Mouse (Mus musculus): ENCODE measurements around the gene Gpnmb. TPM values are rescaled to one million over a fixed set of nuclear protein-coding genes. Genes with fewer than 3 reads are reported as not detected.

The Gpnmb gene
- total and polyA plus RNA-seq, 2 experiments from 2014 or later, result 4.0 to 13.7 TPM

DNA sequence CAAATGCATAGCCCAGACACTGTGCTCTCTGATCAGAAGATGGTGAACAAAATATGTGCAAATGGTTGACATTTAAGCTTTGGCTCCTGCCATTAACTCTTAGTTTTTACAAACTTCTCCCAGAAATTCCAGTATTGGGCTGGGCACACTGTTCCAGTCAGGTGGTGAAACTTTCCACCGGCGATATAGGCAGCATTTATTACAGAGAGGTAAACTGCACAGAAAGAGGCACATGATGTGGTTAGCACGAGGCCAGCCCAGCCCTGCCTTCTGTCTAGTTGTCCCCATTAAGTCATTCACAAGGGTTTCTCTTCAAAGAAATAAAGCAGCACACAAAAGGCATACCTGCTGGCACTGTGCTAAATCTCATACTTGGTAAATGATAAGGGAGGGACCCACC, 7.6 kb upstream of the Gpnmb start:
- ATAC-seq (ENCODE audit: insufficient read depth, low read depth) (no peak), DNase-seq (ENCODE audit: low spot score) (no peak)
- Histone ChIP-seq H3K27me3 (ENCODE audit: control insufficient read depth, insufficient read depth, low read length) (no peaks in the 10 kb centered on the region), H3K9me3 (replicated peaks; ENCODE audit: control insufficient read depth, low read length) (no peaks in the 10 kb centered on the region), H3K4me3 (ENCODE audit: low read depth, low read length) (no peak overlapping the region), H3K27ac (ENCODE audit: low read depth) (no peak overlapping the region), H3K4me1 (ENCODE audit: control insufficient read depth, insufficient read depth) (no peaks in the 10 kb centered on the region), H3K36me3 (replicated peaks; ENCODE audit: control insufficient read depth, insufficient read depth, low read length) (no peaks in the 10 kb centered on the region), H3K4me2 (ENCODE audit: low read depth, low read length) (no peak overlapping the region), H3K9ac (replicated peaks; ENCODE audit: low read depth, low read length) (no peak overlapping the region)
- TF ChIP-seq EP300 (IDR thresholded peaks at IDR 0.05; ENCODE audit: low read depth) (no peak), CTCF (IDR thresholded peaks at IDR 0.05; ENCODE audit: low read depth) (no peak)
- WGBS, result 79% methylated on average over 3 of the region's 3 CpGs

DNA sequence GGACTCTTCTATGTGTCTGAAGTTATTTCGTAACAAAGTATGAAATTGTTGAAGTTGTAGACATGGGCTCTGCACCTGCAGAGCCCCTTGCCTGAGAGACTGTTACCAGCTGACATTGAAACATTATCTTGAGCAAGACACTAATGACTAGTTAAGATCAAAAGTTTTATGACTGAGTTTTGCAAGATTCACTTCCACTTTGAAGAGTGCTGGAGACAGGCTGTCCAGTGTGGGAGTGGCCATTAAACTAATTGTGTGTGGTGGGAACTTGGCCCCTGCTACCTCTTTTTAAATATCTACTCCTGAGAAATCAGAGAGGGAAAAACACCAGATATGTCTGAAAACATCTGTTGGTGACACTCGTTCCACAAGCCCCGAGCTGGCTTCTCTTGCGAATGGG, 5.1 kb upstream of the Gpnmb start:
- Histone ChIP-seq H3K27me3 (ENCODE audit: control insufficient read depth, insufficient read depth, low read length) (no peaks in the 10 kb centered on the region), H3K4me2 (ENCODE audit: low read depth, low read length) (no peak overlapping the region), H3K4me1 (ENCODE audit: control insufficient read depth, insufficient read depth) (no peaks in the 10 kb centered on the region), H3K36me3 (replicated peaks; ENCODE audit: control insufficient read depth, insufficient read depth, low read length) (no peaks in the 10 kb centered on the region), H3K9me3 (replicated peaks; ENCODE audit: control insufficient read depth, low read length) (no peaks in the 10 kb centered on the region), H3K9ac (replicated peaks; ENCODE audit: low read depth, low read length) (no peak overlapping the region), H3K27ac (ENCODE audit: low read depth) (no peak overlapping the region), H3K4me3 (ENCODE audit: low read depth, low read length) (no peak overlapping the region)
- ATAC-seq (ENCODE audit: insufficient read depth, low read depth) (no peak), DNase-seq (ENCODE audit: low spot score) (no peak)
- WGBS, result 72% methylated on average over 4 of the region's 4 CpGs
- no peak for TF ChIP-seq CTCF (IDR thresholded peaks at IDR 0.05; ENCODE audit: low read depth)
- TF ChIP-seq EP300 (IDR thresholded peaks at IDR 0.05; ENCODE audit: low read depth), result no peak

DNA sequence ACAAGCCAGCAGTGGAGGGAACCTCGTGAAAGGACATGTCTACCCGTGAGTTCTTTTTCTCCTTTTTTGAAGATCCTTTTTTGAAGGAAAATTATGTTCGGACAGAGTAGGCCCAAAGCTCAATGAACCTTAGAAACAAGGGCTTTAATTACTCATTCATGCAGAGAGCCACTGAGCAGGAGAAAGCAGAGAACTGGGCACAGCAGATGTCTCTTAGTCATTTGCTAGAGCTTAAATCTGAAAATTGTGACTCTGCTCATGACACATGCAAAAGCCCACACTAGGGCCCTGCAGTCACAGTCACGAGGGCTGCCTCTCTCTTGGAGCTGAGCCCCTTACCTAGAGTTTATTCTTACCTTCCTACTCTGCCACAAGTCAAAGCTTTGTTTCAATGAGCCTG, 3.6 kb upstream of the Gpnmb start:
- 76% methylated on average over 4 of the region's 4 CpGs for WGBS
- DNase-seq (ENCODE audit: low spot score) (no peak), ATAC-seq (ENCODE audit: insufficient read depth, low read depth) (no peak)
- H3K4me2 ChIP-seq (ENCODE audit: low read depth, low read length), result no peak overlapping the region
- H3K27ac ChIP-seq (ENCODE audit: low read depth), result no peak overlapping the region
- H3K36me3 ChIP-seq (replicated peaks; ENCODE audit: control insufficient read depth, insufficient read depth, low read length), result no peaks in the 10 kb centered on the region
- H3K9me3 ChIP-seq (replicated peaks; ENCODE audit: control insufficient read depth, low read length), result no peaks in the 10 kb centered on the region
- 0 out of 2 replicates have a peak, but pooled peaks cover 5% of the 10 kb centered on the region for H3K27me3 ChIP-seq (ENCODE audit: control insufficient read depth, insufficient read depth, low read length)
- TF ChIP-seq EP300 (IDR thresholded peaks at IDR 0.05; ENCODE audit: low read depth), result no peak
- no peak for TF ChIP-seq CTCF (IDR thresholded peaks at IDR 0.05; ENCODE audit: low read depth)
- H3K4me3 ChIP-seq (ENCODE audit: low read depth, low read length), result no peak overlapping the region
- H3K4me1 ChIP-seq (ENCODE audit: control insufficient read depth, insufficient read depth), result no peaks in the 10 kb centered on the region
- no peak overlapping the region for H3K9ac ChIP-seq (replicated peaks; ENCODE audit: low read depth, low read length)

DNA sequence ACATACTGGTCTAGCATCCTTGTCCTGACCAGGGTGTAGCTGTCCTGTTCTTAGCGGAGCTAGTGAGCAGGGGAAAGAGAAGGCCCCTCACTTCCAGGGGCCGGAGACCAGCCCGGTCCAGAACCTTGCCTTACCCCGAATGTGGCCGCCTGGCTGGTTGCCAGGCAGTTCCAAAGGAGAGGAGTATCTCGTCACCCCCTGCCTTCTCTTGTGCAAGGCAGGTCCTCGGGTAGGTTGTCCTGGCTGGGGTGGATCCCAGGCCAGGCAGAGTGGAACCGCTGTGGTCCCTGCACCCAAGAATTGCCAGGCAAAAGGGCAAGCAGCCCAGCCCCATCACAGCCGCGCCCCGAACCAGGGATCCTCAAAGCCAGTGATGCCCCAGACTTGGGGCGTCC, 919 bp downstream of the Gpnmb start:
- H3K9ac ChIP-seq (replicated peaks; ENCODE audit: low read depth, low read length), result no peak overlapping the region
- WGBS, result 51% methylated on average over 12 of the region's 12 CpGs
- no peaks in the 10 kb centered on the region for H3K9me3 ChIP-seq (replicated peaks; ENCODE audit: control insufficient read depth, low read length)
- ATAC-seq (ENCODE audit: insufficient read depth, low read depth) (no peak), DNase-seq (ENCODE audit: low spot score) (no peak)
- TF ChIP-seq CTCF (IDR thresholded peaks at IDR 0.05; ENCODE audit: low read depth), result no peak
- TF ChIP-seq EP300 (IDR thresholded peaks at IDR 0.05; ENCODE audit: low read depth), result no peak
- no peaks in the 10 kb centered on the region for H3K36me3 ChIP-seq (replicated peaks; ENCODE audit: control insufficient read depth, insufficient read depth, low read length)
- H3K27ac ChIP-seq (ENCODE audit: low read depth), result no peak overlapping the region
- H3K4me1 ChIP-seq (ENCODE audit: control insufficient read depth, insufficient read depth), result peaks cover 6% of the 10 kb centered on the region; the same call in 1 of the 2 replicates
- 0 out of 2 replicates have a peak, but pooled peaks cover 5% of the 10 kb centered on the region for H3K27me3 ChIP-seq (ENCODE audit: control insufficient read depth, insufficient read depth, low read length)
- no peak overlapping the region for H3K4me2 ChIP-seq (ENCODE audit: low read depth, low read length)
- H3K4me3 ChIP-seq (ENCODE audit: low read depth, low read length), result no peak overlapping the region

DNA sequence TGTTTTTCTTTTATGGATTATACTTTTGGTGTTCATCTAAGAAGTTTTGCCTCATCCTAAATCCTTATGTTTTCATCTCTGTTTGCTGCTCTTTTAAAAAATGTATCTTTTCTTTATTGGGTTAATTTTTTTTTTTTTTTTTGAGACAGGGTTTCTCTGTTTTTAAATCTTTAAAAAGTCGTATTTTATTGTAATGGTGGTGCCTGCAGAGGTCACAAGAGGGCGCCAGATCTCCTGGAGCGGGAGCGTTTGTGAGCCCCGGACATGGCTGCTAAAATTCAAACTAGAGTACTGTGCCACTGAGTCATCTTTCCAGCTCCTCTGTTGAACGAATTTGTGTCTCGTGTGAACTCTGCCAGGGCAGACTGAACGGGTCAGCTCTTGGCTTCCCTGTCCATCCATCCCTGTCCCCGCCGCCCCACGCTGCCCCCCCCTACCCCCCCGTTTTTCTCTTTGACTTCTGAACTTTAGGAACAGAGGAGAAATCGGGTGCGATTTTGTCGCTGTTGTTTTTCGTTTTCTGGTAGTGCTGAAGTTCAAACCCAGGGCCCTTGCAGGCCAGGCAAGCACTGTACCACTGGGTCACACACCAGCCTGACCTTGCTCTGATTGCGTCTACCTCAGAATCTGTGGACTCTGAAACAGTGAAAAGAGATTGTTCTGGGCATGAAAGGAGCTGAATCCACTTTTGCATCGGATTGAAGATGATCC, 3.3 kb downstream of the Gpnmb start:
- H3K4me1 ChIP-seq (ENCODE audit: control insufficient read depth, insufficient read depth), result peaks cover 6% of the 10 kb centered on the region; the same call in 1 of the 2 replicates
- 0 out of 2 replicates have a peak, but pooled peaks have one; percentile 44 for ATAC-seq (ENCODE audit: insufficient read depth, low read depth)
- peak overlapping the region; percentile 59 for H3K4me2 ChIP-seq (ENCODE audit: low read depth, low read length)
- no peaks in the 10 kb centered on the region for H3K9me3 ChIP-seq (replicated peaks; ENCODE audit: control insufficient read depth, low read length)
- 11% methylated on average over 18 of the region's 18 CpGs for WGBS
- H3K27me3 ChIP-seq (ENCODE audit: control insufficient read depth, insufficient read depth, low read length), result 0 out of 2 replicates have a peak, but pooled peaks cover 5% of the 10 kb centered on the region
- TF ChIP-seq CTCF (IDR thresholded peaks at IDR 0.05; ENCODE audit: low read depth), result peak; percentile 63
- TF ChIP-seq EP300 (IDR thresholded peaks at IDR 0.05; ENCODE audit: low read depth), result no peak
- H3K27ac ChIP-seq (ENCODE audit: low read depth), result no peak overlapping the region
- H3K4me3 ChIP-seq (ENCODE audit: low read depth, low read length), result peak overlapping the region; percentile 38
- peak; percentile 65 for DNase-seq (ENCODE audit: low spot score)
- H3K9ac ChIP-seq (replicated peaks; ENCODE audit: low read depth, low read length), result no peak overlapping the region; the same call in 1 of the 2 replicates
- H3K36me3 ChIP-seq (replicated peaks; ENCODE audit: control insufficient read depth, insufficient read depth, low read length), result no peaks in the 10 kb centered on the region

DNA sequence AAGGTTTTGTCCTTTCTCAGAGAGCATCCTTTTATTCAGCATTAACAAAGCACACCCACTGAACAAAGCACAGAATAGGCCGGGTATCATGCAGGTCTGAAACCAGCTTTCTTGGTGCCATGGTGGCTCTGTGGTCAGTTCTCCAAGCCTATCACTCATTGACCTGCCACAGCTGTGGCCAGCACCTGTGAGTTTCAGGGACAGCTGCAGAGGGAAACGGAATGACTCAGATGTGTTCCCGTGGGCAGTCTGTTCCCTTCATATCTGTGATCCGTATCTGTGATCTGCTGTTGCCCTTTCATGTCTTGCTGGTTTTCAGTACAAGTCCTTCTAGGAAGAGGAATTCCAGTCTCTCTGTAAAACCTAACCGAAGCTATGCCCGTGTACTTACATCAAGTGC, 10.2 kb downstream of the Gpnmb start:
- Histone ChIP-seq H3K27me3 (ENCODE audit: control insufficient read depth, insufficient read depth, low read length) (no peaks in the 10 kb centered on the region), H3K4me3 (ENCODE audit: low read depth, low read length) (no peak overlapping the region), H3K4me2 (ENCODE audit: low read depth, low read length) (no peak overlapping the region), H3K4me1 (ENCODE audit: control insufficient read depth, insufficient read depth) (no peaks in the 10 kb centered on the region), H3K9ac (replicated peaks; ENCODE audit: low read depth, low read length) (no peak overlapping the region), H3K9me3 (replicated peaks; ENCODE audit: control insufficient read depth, low read length) (no peaks in the 10 kb centered on the region), H3K36me3 (replicated peaks; ENCODE audit: control insufficient read depth, insufficient read depth, low read length) (no peaks in the 10 kb centered on the region), H3K27ac (ENCODE audit: low read depth) (no peak overlapping the region)
- 74% methylated on average over 6 of the region's 6 CpGs for WGBS
- no peak for ATAC-seq (ENCODE audit: insufficient read depth, low read depth)
- no peak for DNase-seq (ENCODE audit: low spot score)
- TF ChIP-seq EP300 (IDR thresholded peaks at IDR 0.05; ENCODE audit: low read depth), result no peak
- TF ChIP-seq CTCF (IDR thresholded peaks at IDR 0.05; ENCODE audit: low read depth), result no peak

All from heart, postnatal 0 days (tissue).